In genomic region chr3:131019163-131019956, GRCm38 (mm10) we compare ENCODE assay signal across 8 mouse cellular contexts.
DNase-seq lines count a peak whose midpoint lies in the region; ATAC-seq lines count a peak whose summit lies in the region.

No protein-coding gene starts in this region.

- H3K4me3 ChIP-seq in heart, embryonic 15.5 days = peak overlapping the region; percentile 41
- peak overlapping the region; percentile 40 for H3K4me3 ChIP-seq in midbrain, embryonic 10.5 days
- peak overlapping the region; percentile 23 for H3K4me3 ChIP-seq in stomach, embryonic 14.5 days (ENCODE audit: low read depth, low read length)

- ATAC-seq in heart, embryonic 15.5 days (replicated peaks; ENCODE audit: insufficient number of reproducible peaks, insufficient read depth, low FRiP score, low read depth) = peak; percentile 54
- peak; percentile 67; the same call in 1 of the 2 replicates for ATAC-seq in stomach, embryonic 14.5 days (ENCODE audit: insufficient number of reproducible peaks, insufficient read depth, low FRiP score, low read depth)

- no peaks in the 10 kb centered on the region for H3K9me3 ChIP-seq in heart, embryonic 15.5 days (replicated peaks)
- no peaks in the 10 kb centered on the region for H3K9me3 ChIP-seq in midbrain, embryonic 10.5 days (replicated peaks)
- H3K9me3 ChIP-seq in stomach, embryonic 14.5 days (ENCODE audit: control insufficient read depth, low read depth, low read length) = no peaks in the 10 kb centered on the region

- intact Hi-C loops in left cerebral cortex, postnatal 36 days (cut with DNase I) = no loop called here

- peaks cover 11% of the 10 kb centered on the region for H3K4me1 ChIP-seq in heart, embryonic 15.5 days (replicated peaks)
- peaks cover 50% of the 10 kb centered on the region for H3K4me1 ChIP-seq in midbrain, embryonic 10.5 days
- H3K4me1 ChIP-seq in stomach, embryonic 14.5 days (ENCODE audit: control insufficient read depth, insufficient read depth, low read length) = no peaks in the 10 kb centered on the region

- no peaks in the 10 kb centered on the region for H3K36me3 ChIP-seq in heart, embryonic 15.5 days
- H3K36me3 ChIP-seq in midbrain, embryonic 10.5 days = no peaks in the 10 kb centered on the region
- H3K36me3 ChIP-seq in stomach, embryonic 14.5 days (ENCODE audit: control insufficient read depth, insufficient read depth, low read length) = no peaks in the 10 kb centered on the region

- H3K9ac ChIP-seq in heart, embryonic 15.5 days = 0 out of 2 replicates have a peak overlapping the region, but pooled peaks have one; percentile 7
- H3K9ac ChIP-seq in stomach, embryonic 14.5 days (replicated peaks; ENCODE audit: low read depth, low read length) = no peak overlapping the region

- DNase-seq in Muller cell, postnatal 12 days (ENCODE audit: inconsistent ontology term) = peak; percentile 10
- peak; percentile 64 for DNase-seq in embryo, embryonic 10.5 days (ENCODE audit: low spot score)
- DNase-seq in kidney, postnatal 36 days = peak; percentile 33 to 54
- peak; percentile 45 for DNase-seq in midbrain, embryonic 10.5 days (ENCODE audit: low spot score)
- no peak for DNase-seq in left cerebral cortex, postnatal 36 days (ENCODE audit: low spot score in 2 of 2)
- DNase-seq in cerebellum, adult 18-20 months = no peak

- peak overlapping the region; percentile 68 for H3K4me2 ChIP-seq in heart, embryonic 15.5 days
- H3K4me2 ChIP-seq in stomach, embryonic 14.5 days (replicated peaks; ENCODE audit: low read depth, low read length) = peak overlapping the region; percentile 46

- peak overlapping the region; percentile 32; the same call in 1 of the 2 replicates for H3K27ac ChIP-seq in heart, embryonic 15.5 days
- H3K27ac ChIP-seq in midbrain, embryonic 10.5 days (replicated peaks) = peak overlapping the region; percentile 84
- H3K27ac ChIP-seq in stomach, embryonic 14.5 days (ENCODE audit: low read length) = no peak overlapping the region

- WGBS in heart, embryonic 15.5 days = 11% methylated on average over 23 of the region's 23 CpGs
- 17% methylated on average over 23 of the region's 23 CpGs for WGBS in midbrain, embryonic 10.5 days
- WGBS in stomach, embryonic 14.5 days = 19% methylated on average over 23 of the region's 23 CpGs

- no peaks in the 10 kb centered on the region for H3K27me3 ChIP-seq in heart, embryonic 15.5 days
- peaks cover 7% of the 10 kb centered on the region; the same call in 1 of the 2 replicates for H3K27me3 ChIP-seq in midbrain, embryonic 10.5 days (ENCODE audit: low read depth, poor library complexity, severe bottlenecking)
- no peaks in the 10 kb centered on the region for H3K27me3 ChIP-seq in stomach, embryonic 14.5 days (ENCODE audit: control insufficient read depth, insufficient read depth, low read length)

Comparison
In these comparisons a context has a peak if more than half of its experiments do, and no peak if none do; other contexts are left out.
1. DNase-seq: peak in Muller cell, postnatal 12 days (single experiment), embryo, embryonic 10.5 days (single experiment), kidney, postnatal 36 days (2 of 2) and midbrain, embryonic 10.5 days (single experiment); none in left cerebral cortex, postnatal 36 days (0 of 2) and cerebellum, adult 18-20 months (0 of 2).
2. Peak in every context shown above with its lines, with median percentiles within 50 percentile points of each other: H3K4me3 ChIP-seq.